Mouse (Mus musculus) 416B (cell line): Measurements from ENCODE around the gene 4833439L19Rik.

ENCODE experiments used
- DNase-seq: peaks from one replicate; pipeline ENCODE4 v3.0.0; 2011; ENCODE audit warnings: low read depth

4833439L19Rik gene

DNA sequence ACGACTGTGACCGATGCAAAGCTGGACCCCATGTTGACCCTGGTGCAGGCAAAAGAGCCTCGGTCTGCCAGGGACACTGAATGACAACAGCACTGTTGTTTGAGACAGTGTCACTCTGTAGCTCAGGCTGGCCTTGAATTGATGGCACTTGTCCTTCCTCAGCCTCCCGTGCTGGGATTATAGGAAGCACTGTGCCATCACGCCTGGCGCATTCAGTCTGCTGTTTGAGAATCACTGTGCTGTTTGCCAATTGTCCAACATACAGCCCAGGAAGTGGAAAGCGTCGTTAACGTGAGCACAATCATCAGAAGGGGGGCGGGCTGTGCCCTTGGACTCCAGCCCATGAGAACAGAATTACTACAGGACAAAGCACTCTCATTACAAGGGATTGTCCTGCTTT lies 16.9 kb upstream of the 4833439L19Rik start:
- DNase-seq = no peak

- DNase-seq = no peak
Observed at GRCm38 (mm10) chr13:54581385-54581784, 16.1 kb upstream of the 4833439L19Rik start.

GRCm38 (mm10) chr13:54577652-54578507 lies 12.6 kb upstream of the 4833439L19Rik start:
- no peak for DNase-seq

DNA sequence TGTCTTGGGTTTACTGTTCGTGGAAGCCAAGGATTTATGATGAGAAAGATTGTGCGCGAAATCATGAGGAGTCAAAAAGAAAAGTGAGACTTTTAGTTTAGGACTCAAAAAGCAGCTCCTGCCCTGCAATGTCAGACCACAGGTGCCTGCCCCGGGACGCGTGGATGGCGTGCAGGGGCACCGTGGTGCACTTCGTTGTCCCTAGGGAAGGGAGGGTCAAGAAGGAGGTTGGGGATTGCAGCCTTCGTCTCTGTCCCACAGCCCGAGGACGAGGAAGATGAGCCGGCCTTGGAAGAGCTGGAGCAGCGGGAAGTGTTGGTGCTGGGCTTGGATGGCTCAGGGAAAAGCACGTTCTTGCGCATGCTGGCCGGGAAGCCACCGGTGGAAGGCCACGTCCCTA lies 10.3 kb upstream of the 4833439L19Rik start:
- DNase-seq = no peak

- peak; percentile 72 for DNase-seq
Observed at GRCm38 (mm10) chr13:54574854-54575481, 9.7 kb upstream of the 4833439L19Rik start, which contains the start of gene Arl10. Arl10 (plus strand) TSS chr13:54575015.

- DNase-seq = no peak
Observed at GRCm38 (mm10) chr13:54572621-54573020, 7.4 kb upstream of the 4833439L19Rik start.

- DNase-seq = no peak
Observed at GRCm38 (mm10) chr13:54571637-54572036, 6.4 kb upstream of the 4833439L19Rik start.

DNA sequence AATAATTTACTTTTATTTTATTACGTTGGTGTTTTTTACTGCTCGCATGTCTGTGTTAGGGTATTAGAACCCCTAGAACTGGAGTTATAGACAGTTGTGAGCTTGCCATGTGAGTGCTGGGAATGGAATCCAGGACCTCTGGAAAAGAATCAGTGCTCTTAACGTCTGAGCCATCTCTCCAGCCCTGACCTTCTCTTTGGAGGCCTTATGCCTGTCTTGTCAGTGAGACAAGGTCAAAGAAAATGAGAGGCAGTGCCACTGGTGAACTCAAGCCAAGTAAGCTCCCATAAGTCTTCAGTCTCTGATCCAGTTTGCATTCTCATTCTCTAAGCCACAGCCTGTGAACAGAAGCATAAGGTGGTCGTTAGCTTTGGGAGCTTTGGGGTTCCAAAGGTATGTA lies 5.5 kb upstream of the 4833439L19Rik start:
- no peak for DNase-seq

GRCm38 (mm10) chr13:54569282-54569681 lies 4.0 kb upstream of the 4833439L19Rik start:
- no peak for DNase-seq

GRCm38 (mm10) chr13:54568380-54568779 lies 3.1 kb upstream of the 4833439L19Rik start:
- DNase-seq = peak; percentile 42

- peak; percentile 78 for DNase-seq
Observed at GRCm38 (mm10) chr13:54565594-54566345, 535 bp upstream of the 4833439L19Rik start.

- peak; percentile 16 for DNase-seq
Observed at GRCm38 (mm10) chr13:54564232-54565200, 719 bp downstream of the 4833439L19Rik start.

DNA sequence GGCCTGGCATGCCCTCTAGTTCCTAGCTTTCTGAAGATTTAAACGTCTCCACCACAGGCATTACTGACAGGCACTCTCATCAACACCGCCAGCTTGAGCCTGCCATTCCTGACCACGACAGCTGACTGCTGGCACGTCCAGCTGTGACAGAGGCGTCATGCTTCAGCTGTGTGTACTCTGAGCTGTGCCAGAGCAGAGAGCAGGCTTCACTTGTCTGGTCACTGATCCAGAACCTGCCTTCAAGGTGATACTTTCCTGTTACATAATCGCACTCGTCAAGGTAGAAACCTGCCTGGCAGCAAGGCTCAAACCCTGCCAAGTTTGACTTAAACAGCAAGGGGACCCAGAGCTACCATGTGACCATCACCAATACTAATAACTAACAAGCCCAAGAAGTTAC lies 2.7 kb downstream of the 4833439L19Rik start:
- DNase-seq = no peak

DNA sequence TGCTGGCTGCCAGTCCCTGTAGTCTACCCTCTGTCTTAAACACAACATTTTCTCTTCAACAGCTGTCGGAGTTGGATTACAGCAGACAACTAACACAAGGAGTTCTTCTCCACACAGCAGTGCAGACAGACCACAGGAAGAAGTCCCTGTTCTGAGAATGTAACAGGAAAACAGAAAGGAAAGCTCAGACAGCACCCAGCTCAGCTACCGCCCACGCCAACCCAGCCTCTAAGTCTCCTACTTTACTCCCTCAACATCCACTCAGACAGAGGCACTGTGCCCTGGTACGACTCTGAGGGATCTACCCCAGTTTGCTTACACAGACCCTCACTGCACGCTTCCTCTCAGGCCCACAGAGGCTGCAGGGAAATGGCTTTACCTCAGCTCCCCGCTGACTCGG lies 4.6 kb downstream of the 4833439L19Rik start:
- DNase-seq = no peak

DNA sequence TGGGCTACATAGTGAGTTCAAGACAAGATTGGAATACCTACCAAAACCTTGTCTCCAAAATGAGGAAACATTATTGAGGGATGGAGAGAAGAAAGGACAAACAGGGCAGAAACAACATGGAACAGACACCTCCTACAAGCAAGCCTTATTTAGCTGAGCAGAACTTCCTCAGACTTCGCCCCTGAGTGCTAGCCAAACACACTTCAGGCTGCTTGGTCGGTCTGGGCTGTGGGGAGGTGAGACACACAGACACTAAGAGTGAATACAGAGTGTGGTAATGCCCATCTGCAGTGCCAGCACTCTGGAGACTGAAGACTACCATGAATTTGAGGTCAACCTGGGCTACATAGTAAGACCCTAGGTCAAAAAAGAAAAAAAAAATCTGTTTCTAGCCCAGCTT lies 5.6 kb downstream of the 4833439L19Rik start:
- no peak for DNase-seq

GRCm38 (mm10) chr13:54557652-54558051 lies 7.6 kb downstream of the 4833439L19Rik start:
- DNase-seq = no peak

DNA sequence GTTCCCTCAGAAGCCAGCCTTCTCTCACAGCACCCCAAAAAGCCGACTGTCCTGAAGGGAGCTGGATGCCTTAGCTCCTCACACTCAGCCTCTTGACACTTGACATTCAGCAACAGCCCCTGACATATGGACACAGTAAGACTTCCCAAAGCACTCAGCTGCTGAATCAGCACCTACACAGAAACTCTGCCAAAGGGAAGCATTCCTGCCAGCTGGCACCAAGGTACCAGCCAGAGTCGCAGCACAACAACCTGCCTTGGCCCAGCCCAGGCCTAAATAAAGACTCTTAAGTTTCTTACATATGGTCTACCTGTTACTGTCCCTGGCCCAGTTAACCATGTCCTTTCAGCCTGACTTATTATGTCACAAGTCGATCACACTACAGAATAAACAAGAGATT lies 8.4 kb downstream of the 4833439L19Rik start:
- DNase-seq = no peak

DNA sequence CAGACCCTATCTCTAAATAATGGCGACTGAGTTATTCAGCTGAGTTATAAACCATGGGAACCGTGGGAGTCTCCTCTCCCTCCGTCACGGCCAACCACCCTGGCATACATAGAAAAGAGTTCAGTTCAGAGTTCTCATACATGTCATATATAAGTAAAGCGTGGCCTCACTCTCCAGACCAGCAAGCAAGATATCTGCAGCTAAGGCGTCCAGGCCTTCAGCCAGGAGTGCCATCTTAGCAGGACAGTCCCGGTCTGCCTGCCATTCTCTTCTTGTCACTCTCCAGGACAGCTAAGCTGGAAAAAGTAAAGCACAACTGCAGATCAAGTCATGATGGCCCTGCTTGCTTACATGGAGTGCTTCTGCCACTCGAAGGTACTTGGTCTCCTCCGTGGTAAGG lies 9.1 kb downstream of the 4833439L19Rik start:
- no peak for DNase-seq

DNA sequence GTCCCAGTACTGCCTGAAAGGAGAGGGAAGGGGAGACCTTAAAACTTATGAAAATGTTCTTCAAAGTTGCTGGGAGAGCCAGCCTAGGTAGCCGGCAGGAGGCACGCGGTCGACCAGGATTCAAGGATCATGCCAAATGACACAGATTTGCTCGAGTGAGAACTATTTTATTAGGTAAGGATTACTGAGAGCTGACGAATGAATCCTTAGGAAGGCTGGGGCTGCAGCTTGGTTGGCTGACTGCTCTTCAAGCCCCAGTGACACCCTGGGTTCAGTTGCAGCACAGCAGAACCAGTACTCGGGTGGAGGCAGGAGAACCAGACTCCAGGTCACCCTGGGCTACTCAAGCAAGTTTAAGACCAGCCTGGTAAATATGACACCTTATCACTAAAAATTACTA lies 17.2 kb downstream of the 4833439L19Rik start:
- DNase-seq = no peak

GRCm38 (mm10) chr13:54532134-54532533 lies 33.1 kb downstream of the 4833439L19Rik start:
- DNase-seq = peak; percentile 35

- no peak for DNase-seq
Observed at GRCm38 (mm10) chr13:54527140-54527539, 38.1 kb downstream of the 4833439L19Rik start.
